Mouse (Mus musculus) heart, embryonic 13.5 days (tissue): Measurements from ENCODE around the gene Prpf8. TPM values are rescaled to one million over a fixed set of nuclear protein-coding genes. Genes with fewer than 3 reads are reported as not detected.

Source experiments
- ATAC-seq: fragments of 200-750 bp; cut with Nextera tagmentation; 2 replicates; pipeline ENCODE4 v1.8.0; 2017; ENCODE audit warnings: moderate TSS enrichment; ENCODE audit not compliant: insufficient number of reproducible peaks, low FRiP score, low TSS enrichment; ENCODE audit errors: extremely low read depth
- H3K27ac ChIP-seq: fragments of 300-500 bp; sonication (generic); replicated peaks from 2 replicates; pipeline ENCODE4 v1.5.1; 2015; ENCODE audit warnings: moderate library complexity, mild to moderate bottlenecking, inconsistent platforms
- H3K27me3 ChIP-seq: fragments of 300-500 bp; sonication (generic); replicated peaks from 2 replicates; pipeline ENCODE4 v1.6.1; 2015; ENCODE audit warnings: mild to moderate bottlenecking, inconsistent platforms
- H3K36me3 ChIP-seq: fragments of 300-500 bp; sonication (generic); 2 replicates; pipeline ENCODE4 v1.6.1; 2015; ENCODE audit warnings: mild to moderate bottlenecking, inconsistent platforms
- H3K4me1 ChIP-seq: fragments of 300-500 bp; sonication (generic); 2 replicates; pipeline ENCODE4 v1.6.1; 2015; ENCODE audit warnings: inconsistent platforms
- H3K4me2 ChIP-seq: fragments of 300-500 bp; sonication (generic); 2 replicates; pipeline ENCODE4 v1.6.1; 2015; ENCODE audit warnings: inconsistent platforms, mild to moderate bottlenecking, moderate library complexity
- H3K4me3 ChIP-seq: fragments of 300-500 bp; sonication (generic); 2 replicates; pipeline ENCODE4 v1.5.1; 2015; ENCODE audit warnings: moderate library complexity, mild to moderate bottlenecking, inconsistent platforms
- H3K9ac ChIP-seq: fragments of 300-500 bp; sonication (generic); 2 replicates; pipeline ENCODE4 v1.6.1; 2015; ENCODE audit warnings: inconsistent platforms, mild to moderate bottlenecking, moderate library complexity
- H3K9me3 ChIP-seq: fragments of 300-500 bp; sonication (generic); 2 replicates; pipeline ENCODE4 v1.6.1; 2016; ENCODE audit warnings: inconsistent platforms
- WGBS: fragments of 180-500 bp; shearing (Covaris S2); methylation state at CpG from one replicate; pipeline ENCODE4 v1.1.7; 2015; ENCODE audit warnings: mixed read lengths; 5-methylcytosine and 5-hydroxymethylcytosine counted together
- polyA plus RNA-seq: library from polyadenylated mRNA; unstranded; fragments of >200 nt; fragmentation: Nextera tagmentation; extraction: Ambion mirVana; gene quantifications from 2 replicates; pipeline ENCODE4 v1.2.1, GENCODE M21; 2015

Gene Prpf8
- polyA plus RNA-seq, 1 experiment from 2014 or later, result 32.1 TPM

GRCm38 (mm10) chr11:75508904-75509303, 22.3 kb downstream of the Prpf8 start:
- peak overlapping the region; percentile 81 for H3K4me2 ChIP-seq
- peaks cover 27% of the 10 kb centered on the region for H3K4me1 ChIP-seq
- H3K4me3 ChIP-seq, result no peak overlapping the region
- 67% methylated on average over 8 of the region's 8 CpGs for WGBS
- peak overlapping the region; percentile 92 for H3K27ac ChIP-seq
- H3K9ac ChIP-seq, result peak overlapping the region; percentile 84
- no peaks in the 10 kb centered on the region for H3K9me3 ChIP-seq
- H3K36me3 ChIP-seq, result peaks cover 57% of the 10 kb centered on the region
- H3K27me3 ChIP-seq, result no peaks in the 10 kb centered on the region
- ATAC-seq, result no peak

GRCm38 (mm10) chr11:75509741-75510626, 23.4 kb downstream of the Prpf8 start, which contains the start of gene Rilp:
TSS of gene Rilp (plus strand) at chr11:75510094.
- peaks cover 27% of the 10 kb centered on the region for H3K4me1 ChIP-seq
- peak within 1 kb of the TSS; percentile 84 for H3K9ac ChIP-seq
- H3K27ac ChIP-seq, result peak within 1 kb of the TSS; percentile 92
- WGBS, result under 1% methylated on average over 43 of the region's 43 CpGs
- H3K27me3 ChIP-seq, result no peaks in the 10 kb centered on the region
- peak within 1 kb of the TSS; percentile 55 for H3K4me3 ChIP-seq
- ATAC-seq, result peak; percentile 63
- H3K4me2 ChIP-seq, result peak within 1 kb of the TSS; percentile 81
- H3K9me3 ChIP-seq, result no peaks in the 10 kb centered on the region
- peaks cover 46% of the 10 kb centered on the region for H3K36me3 ChIP-seq

- peak overlapping the region; percentile 84 for H3K9ac ChIP-seq
- ATAC-seq, result peak; percentile 83
- WGBS, result 2% methylated on average over 24 of the region's 24 CpGs
- peaks cover 40% of the 10 kb centered on the region for H3K36me3 ChIP-seq
- peak overlapping the region; percentile 55 for H3K4me3 ChIP-seq
- peaks cover 27% of the 10 kb centered on the region for H3K4me1 ChIP-seq
- peak overlapping the region; percentile 92 for H3K27ac ChIP-seq
- peak overlapping the region; percentile 81 for H3K4me2 ChIP-seq
- H3K27me3 ChIP-seq, result no peaks in the 10 kb centered on the region
- H3K9me3 ChIP-seq, result no peaks in the 10 kb centered on the region
Measured at GRCm38 (mm10) chr11:75510627-75510993, 24.0 kb downstream of the Prpf8 start.

- no peak overlapping the region for H3K9ac ChIP-seq
- H3K4me1 ChIP-seq, result peaks cover 27% of the 10 kb centered on the region
- H3K9me3 ChIP-seq, result no peaks in the 10 kb centered on the region
- ATAC-seq, result no peak
- no peak overlapping the region for H3K27ac ChIP-seq
- H3K27me3 ChIP-seq, result no peaks in the 10 kb centered on the region
- WGBS, result 83% methylated on average over 6 of the region's 6 CpGs
- H3K36me3 ChIP-seq, result peaks cover 34% of the 10 kb centered on the region
- 0 out of 2 replicates have a peak overlapping the region, but pooled peaks have one; percentile 55 for H3K4me3 ChIP-seq
- no peak overlapping the region; the same call in 1 of the 2 replicates for H3K4me2 ChIP-seq
Measured at GRCm38 (mm10) chr11:75511213-75511612, 24.6 kb downstream of the Prpf8 start.

- WGBS, result 73% methylated on average over 9 of the region's 9 CpGs
- ATAC-seq, result no peak
- Histone ChIP-seq H3K9me3 (no peaks in the 10 kb centered on the region), H3K4me3 (no peak overlapping the region), H3K27ac (peak overlapping the region; percentile 51), H3K27me3 (no peaks in the 10 kb centered on the region), H3K36me3 (peaks cover 29% of the 10 kb centered on the region), H3K9ac (0 out of 2 replicates have a peak overlapping the region, but pooled peaks have one; percentile 73), H3K4me1 (peaks cover 27% of the 10 kb centered on the region), H3K4me2 (no peak overlapping the region)
Measured at GRCm38 (mm10) chr11:75512301-75513018, 25.8 kb downstream of the Prpf8 start.

- peaks cover 21% of the 10 kb centered on the region for H3K36me3 ChIP-seq
- H3K9me3 ChIP-seq, result no peaks in the 10 kb centered on the region
- no peaks in the 10 kb centered on the region for H3K27me3 ChIP-seq
- WGBS, result 48% methylated on average over 8 of the region's 8 CpGs
- H3K9ac ChIP-seq, result peak within 1 kb of the TSS; percentile 73
- H3K4me3 ChIP-seq, result peak within 1 kb of the TSS; percentile 43
- ATAC-seq, result no peak
- H3K4me1 ChIP-seq, result peaks cover 27% of the 10 kb centered on the region
- peak within 1 kb of the TSS; percentile 51 for H3K27ac ChIP-seq
- H3K4me2 ChIP-seq, result peak within 1 kb of the TSS; percentile 64
Measured at GRCm38 (mm10) chr11:75513336-75513735, 26.7 kb downstream of the Prpf8 start, which contains the start of gene Scarf1. TSS of gene Scarf1 (plus strand) at chr11:75513540.

- no peaks in the 10 kb centered on the region for H3K9me3 ChIP-seq
- H3K4me1 ChIP-seq, result peaks cover 10% of the 10 kb centered on the region; the same call in 1 of the 2 replicates
- H3K36me3 ChIP-seq, result peaks cover 7% of the 10 kb centered on the region; the same call in 1 of the 2 replicates
- no peak overlapping the region for H3K4me3 ChIP-seq
- 84% methylated on average over 25 of the region's 25 CpGs for WGBS
- H3K27me3 ChIP-seq, result no peaks in the 10 kb centered on the region
- no peak overlapping the region for H3K4me2 ChIP-seq
- no peak overlapping the region for H3K27ac ChIP-seq
- no peak overlapping the region for H3K9ac ChIP-seq
- ATAC-seq, result no peak
Measured at GRCm38 (mm10) chr11:75515186-75515585, 28.6 kb downstream of the Prpf8 start.

GRCm38 (mm10) chr11:75519834-75520633, 33.4 kb downstream of the Prpf8 start:
- Histone ChIP-seq H3K4me1 (no peaks in the 10 kb centered on the region), H3K27me3 (no peaks in the 10 kb centered on the region; the same call in 1 of the 2 replicates), H3K4me3 (no peak overlapping the region), H3K9ac (no peak overlapping the region), H3K4me2 (no peak overlapping the region), H3K27ac (no peak overlapping the region), H3K9me3 (no peaks in the 10 kb centered on the region), H3K36me3 (peaks cover 11% of the 10 kb centered on the region; the same call in 1 of the 2 replicates)
- no peak for ATAC-seq
- 70% methylated on average over 15 of the region's 15 CpGs for WGBS

- ATAC-seq, result no peak
- peaks cover 5% of the 10 kb centered on the region; the same call in 1 of the 2 replicates for H3K27me3 ChIP-seq
- H3K4me3 ChIP-seq, result no peak overlapping the region
- WGBS, result 70% methylated on average over 4 of the region's 4 CpGs
- H3K9me3 ChIP-seq, result no peaks in the 10 kb centered on the region
- H3K4me1 ChIP-seq, result no peaks in the 10 kb centered on the region
- peaks cover 11% of the 10 kb centered on the region; the same call in 1 of the 2 replicates for H3K36me3 ChIP-seq
- H3K9ac ChIP-seq, result no peak overlapping the region
- no peak overlapping the region for H3K4me2 ChIP-seq
- H3K27ac ChIP-seq, result no peak overlapping the region
Measured at GRCm38 (mm10) chr11:75521609-75522008, 35.0 kb downstream of the Prpf8 start.

GRCm38 (mm10) chr11:75522793-75523192, 36.2 kb downstream of the Prpf8 start:
- Histone ChIP-seq H3K27me3 (peaks cover 5% of the 10 kb centered on the region; the same call in 1 of the 2 replicates), H3K4me3 (no peak overlapping the region), H3K4me1 (no peaks in the 10 kb centered on the region), H3K4me2 (no peak overlapping the region), H3K9ac (no peak overlapping the region), H3K36me3 (0 out of 2 replicates have a peak, but pooled peaks cover 6% of the 10 kb centered on the region), H3K9me3 (no peaks in the 10 kb centered on the region), H3K27ac (no peak overlapping the region)
- ATAC-seq, result no peak
- 75% methylated on average over 2 of the region's 2 CpGs for WGBS
